Mouse (Mus musculus): ENCODE data around the gene Ache. TPM values are rescaled to one million over a fixed set of nuclear protein-coding genes. Genes with fewer than 3 reads are reported as not detected.
"Not testable (repeated sequence)": the region's sequence is repeated elsewhere in the genome, so short reads cannot be mapped to it uniquely, and the experiment has no call there.

Ache gene
- 1.9 and 2.3 TPM in 2 replicates for polyA plus RNA-seq (2016; fragmentation: Nextera tagmentation; extraction: Ambion mirVana)

- H3K27ac ChIP-seq = peak within 1 kb of the TSS; percentile 69
- WGBS = under 1% methylated on average over 40 of the region's 40 CpGs
- peaks cover 13% of the 10 kb centered on the region; the same call in 1 of the 2 replicates for H3K9me3 ChIP-seq
- no peaks in the 10 kb centered on the region for H3K36me3 ChIP-seq (replicated peaks)
- peaks cover 54% of the 10 kb centered on the region for H3K27me3 ChIP-seq (ENCODE audit: poor library complexity, severe bottlenecking)
- H3K4me1 ChIP-seq = peaks cover 37% of the 10 kb centered on the region
- peak; percentile 68 for DNase-seq (ENCODE audit: extremely low spot score, low spot score)
- peak within 1 kb of the TSS; percentile 55 for H3K4me3 ChIP-seq
Measured at GRCm38 (mm10) chr5:137287032-137287952, at the start of gene Ache. TSS of gene Ache (plus strand) at chr5:137287519.

- H3K4me1 ChIP-seq = peaks cover 11% of the 10 kb centered on the region
- H3K36me3 ChIP-seq (replicated peaks) = no peaks in the 10 kb centered on the region
- no peak overlapping the region for H3K27ac ChIP-seq
- 87% methylated on average over 14 of the region's 14 CpGs for WGBS
- no peak overlapping the region for H3K4me3 ChIP-seq
- H3K9me3 ChIP-seq = no peaks in the 10 kb centered on the region
- DNase-seq (ENCODE audit: extremely low spot score, low spot score) = no peak
- H3K27me3 ChIP-seq (ENCODE audit: poor library complexity, severe bottlenecking) = no peaks in the 10 kb centered on the region
Measured at GRCm38 (mm10) chr5:137263897-137264720, 23.2 kb upstream of the Ache start.

- Histone ChIP-seq H3K4me1 (peaks cover 11% of the 10 kb centered on the region), H3K9me3 (no peaks in the 10 kb centered on the region), H3K27ac (no peak overlapping the region), H3K4me3 (no peak overlapping the region), H3K27me3 (ENCODE audit: poor library complexity, severe bottlenecking) (no peaks in the 10 kb centered on the region), H3K36me3 (replicated peaks) (no peaks in the 10 kb centered on the region)
- DNase-seq (ENCODE audit: extremely low spot score, low spot score) = no peak
- 91% methylated on average over 11 of the region's 11 CpGs for WGBS
Measured at GRCm38 (mm10) chr5:137264787-137265186, 22.5 kb upstream of the Ache start.

- 37% methylated on average over 18 of the region's 18 CpGs for WGBS
- no peaks in the 10 kb centered on the region for H3K36me3 ChIP-seq (replicated peaks)
- no peaks in the 10 kb centered on the region for H3K27me3 ChIP-seq (ENCODE audit: poor library complexity, severe bottlenecking)
- peaks cover 11% of the 10 kb centered on the region for H3K4me1 ChIP-seq
- H3K9me3 ChIP-seq = peaks cover 6% of the 10 kb centered on the region; the same call in 1 of the 2 replicates
- DNase-seq (ENCODE audit: extremely low spot score, low spot score) = no peak
- H3K4me3 ChIP-seq = no peak overlapping the region; the same call in 1 of the 2 replicates
- H3K27ac ChIP-seq = peak overlapping the region; percentile 70
Measured at GRCm38 (mm10) chr5:137268131-137268910, 19.0 kb upstream of the Ache start.

- Histone ChIP-seq H3K27me3 (ENCODE audit: poor library complexity, severe bottlenecking) (no peaks in the 10 kb centered on the region), H3K9me3 (peaks cover 20% of the 10 kb centered on the region; the same call in 1 of the 2 replicates), H3K4me3 (no peak overlapping the region), H3K4me1 (peaks cover 3% of the 10 kb centered on the region; the same call in 1 of the 2 replicates), H3K36me3 (replicated peaks) (no peaks in the 10 kb centered on the region), H3K27ac (no peak overlapping the region)
- WGBS = 65% methylated on average over 18 of the region's 18 CpGs
- no peak for DNase-seq (ENCODE audit: extremely low spot score, low spot score)
Measured at GRCm38 (mm10) chr5:137277360-137278342, 9.7 kb upstream of the Ache start.

GRCm38 (mm10) chr5:137284411-137284810 is 2.9 kb upstream of the Ache start:
- 83% methylated on average over 6 of the region's 6 CpGs for WGBS
- H3K36me3 ChIP-seq (replicated peaks) = not testable (repeated sequence)

GRCm38 (mm10) chr5:137285045-137285444 is 2.3 kb upstream of the Ache start:
- H3K4me3 ChIP-seq = no peak overlapping the region
- H3K9me3 ChIP-seq = peaks cover 13% of the 10 kb centered on the region; the same call in 1 of the 2 replicates
- WGBS = 64% methylated on average over 5 of the region's 5 CpGs
- DNase-seq (ENCODE audit: extremely low spot score, low spot score) = no peak
- H3K4me1 ChIP-seq = peaks cover 29% of the 10 kb centered on the region
- peaks cover 32% of the 10 kb centered on the region for H3K27me3 ChIP-seq (ENCODE audit: poor library complexity, severe bottlenecking)
- no peak overlapping the region for H3K27ac ChIP-seq
- H3K36me3 ChIP-seq (replicated peaks) = no peaks in the 10 kb centered on the region

More at GRCm38 (mm10) chr5:137284411-137284810, 2.9 kb upstream of the Ache start:
- peaks cover 25% of the 10 kb centered on the region for H3K27me3 ChIP-seq (ENCODE audit: poor library complexity, severe bottlenecking)
- not testable (repeated sequence) for H3K27ac ChIP-seq; DNase-seq (ENCODE audit: extremely low spot score, low spot score); H3K4me3 ChIP-seq
- peaks cover 13% of the 10 kb centered on the region; the same call in 1 of the 2 replicates for H3K9me3 ChIP-seq
- H3K4me1 ChIP-seq = peaks cover 27% of the 10 kb centered on the region

- peaks cover 36% of the 10 kb centered on the region for H3K4me1 ChIP-seq
Measured at GRCm38 (mm10) chr5:137285986-137286385, 1.3 kb upstream of the Ache start.

GRCm38 (mm10) chr5:137286655-137287031 is 676 bp upstream of the Ache start:
- Histone ChIP-seq H3K4me1 (peaks cover 37% of the 10 kb centered on the region), H3K27me3 (ENCODE audit: poor library complexity, severe bottlenecking) (peaks cover 48% of the 10 kb centered on the region), H3K9me3 (peaks cover 13% of the 10 kb centered on the region; the same call in 1 of the 2 replicates), H3K36me3 (replicated peaks) (no peaks in the 10 kb centered on the region), H3K27ac (peak overlapping the region; percentile 69), H3K4me3 (peak overlapping the region; percentile 55)
- peak; percentile 90 for DNase-seq (ENCODE audit: extremely low spot score, low spot score)
- under 1% methylated on average over 16 of the region's 16 CpGs for WGBS

More at GRCm38 (mm10) chr5:137285986-137286385, 1.3 kb upstream of the Ache start:
- peaks cover 41% of the 10 kb centered on the region for H3K27me3 ChIP-seq (ENCODE audit: poor library complexity, severe bottlenecking)
- no peak overlapping the region for H3K4me3 ChIP-seq
- peaks cover 13% of the 10 kb centered on the region; the same call in 1 of the 2 replicates for H3K9me3 ChIP-seq
- no peak for DNase-seq (ENCODE audit: extremely low spot score, low spot score)
- H3K36me3 ChIP-seq (replicated peaks) = no peaks in the 10 kb centered on the region
- H3K27ac ChIP-seq = no peak overlapping the region
- 63% methylated on average over 7 of the region's 7 CpGs for WGBS

- no peak for DNase-seq (ENCODE audit: extremely low spot score, low spot score)
- peaks cover 8% of the 10 kb centered on the region; the same call in 1 of the 2 replicates for H3K9me3 ChIP-seq
- H3K36me3 ChIP-seq (replicated peaks) = no peaks in the 10 kb centered on the region
- H3K27ac ChIP-seq = peak overlapping the region; percentile 69
- peak overlapping the region; percentile 55 for H3K4me3 ChIP-seq
- under 1% methylated on average over 61 of the region's 65 CpGs for WGBS
- H3K27me3 ChIP-seq (ENCODE audit: poor library complexity, severe bottlenecking) = peaks cover 63% of the 10 kb centered on the region
- H3K4me1 ChIP-seq = peaks cover 41% of the 10 kb centered on the region
Measured at GRCm38 (mm10) chr5:137287953-137288743, 829 bp downstream of the Ache start.
